Mouse (Mus musculus): ENCODE measurements at regions not wholly inside any gene's neighbourhood (a gene's known extent, or its start where the extent isn't known, plus 50 kb on each side); places are given as distances from the start of the nearest gene placed in this dataset.

- in situ Hi-C loops (cut with MboI; ENCODE audit: low pct_ligation_motif_present, low pct_unique_long_range_greater_than_20kb, low sequenced_read_pairs) (no loop called here), dilution Hi-C loops (cut with MboI; ENCODE audit: extremely low pct_ligation_motif_present, extremely low pct_unique_long_range_greater_than_20kb, low sequenced_read_pairs) (no loop called here)
- no peak for DNase-seq (ENCODE audit: extremely low read depth)
- no peaks in the 10 kb centered on the region for H3K4me1 ChIP-seq (ENCODE audit: control insufficient read depth in 1 of 2, insufficient read depth in 2 of 2)
- H3K4me3 ChIP-seq (replicated peaks in 1 of 3; ENCODE audit: low read depth in 2 of 3, low read length in 2 of 3, poor library complexity in 1 of 3): no peak overlapping the region
- TF ChIP-seq MAZ (IDR thresholded peaks at IDR 0.05; ENCODE audit: low read depth, low read length) (no peak), MAX (IDR thresholded peaks at IDR 0.05; ENCODE audit: low read length) (no peak), USF1 (IDR thresholded peaks at IDR 0.05; ENCODE audit: low read depth, low read length) (no peak), ZKSCAN1 (IDR thresholded peaks at IDR 0.05; ENCODE audit: borderline replicate concordance, low read depth, low read length) (no peak), ELF1 (IDR thresholded peaks at IDR 0.05; ENCODE audit: low read depth, low read length) (no peak), ETS1 (conservative IDR thresholded peaks at IDR 0.05; ENCODE audit: low read depth, low read length) (no peak), EP300 (IDR thresholded peaks at IDR 0.05; ENCODE audit: low read length) (no peak), USF2 (conservative IDR thresholded peaks at IDR 0.05; ENCODE audit: low read depth, low read length) (no peak), SIN3A (IDR thresholded peaks at IDR 0.05; ENCODE audit: low read length) (no peak), MXI1 (IDR thresholded peaks at IDR 0.05; ENCODE audit: low read depth, low read length) (no peak), PAX5 (IDR thresholded peaks at IDR 0.05; ENCODE audit: low read length) (no peak), UBTF (IDR thresholded peaks at IDR 0.05; ENCODE audit: low read depth, low read length) (no peak), IRF4 (IDR thresholded peaks at IDR 0.05; ENCODE audit: low read depth, low read length) (no peak), JUN (IDR thresholded peaks at IDR 0.05; ENCODE audit: insufficient read depth, low read depth, low read length) (no peak), MAFK (IDR thresholded peaks at IDR 0.05; ENCODE audit: insufficient replicate concordance, low read length) (no peak), ZNF384 (IDR thresholded peaks at IDR 0.05; ENCODE audit: low read depth, low read length) (no peak), NRF1 (IDR thresholded peaks at IDR 0.05; ENCODE audit: low read depth, low read length) (no peak), TBP (conservative IDR thresholded peaks at IDR 0.05; ENCODE audit: low read depth, low read length) (no peak), POLR2AphosphoS2 (IDR thresholded peaks at IDR 0.05; ENCODE audit: low read depth, low read length) (no peak), SMC3 (IDR thresholded peaks at IDR 0.05; ENCODE audit: low read depth, low read length) (no peak)
- no peaks in the 10 kb centered on the region for H3K36me3 ChIP-seq (replicated peaks in 1 of 2; ENCODE audit: control insufficient read depth in 1 of 2, insufficient read depth in 1 of 2, low read length in 1 of 2)
- no peak overlapping the region for H3K27ac ChIP-seq (ENCODE audit: insufficient read depth, low read depth)
- H3K79me2 ChIP-seq (replicated peaks; ENCODE audit: control insufficient read depth, extremely low read depth, insufficient read depth, poor library complexity, severe bottlenecking): no peaks in the 10 kb centered on the region
- no peak overlapping the region for H3K4me2 ChIP-seq (ENCODE audit: insufficient read depth, low read depth, poor library complexity, severe bottlenecking)
- no peaks in the 10 kb centered on the region for H3K27me3 ChIP-seq (replicated peaks)
- H3K9me3 ChIP-seq (replicated peaks; ENCODE audit: low read length): no peaks in the 10 kb centered on the region
- H3K9ac ChIP-seq (ENCODE audit: insufficient read depth, low read depth): no peak overlapping the region
Measured at GRCm38 (mm10) chr10:24471521-24471920, 123.7 kb upstream of the Ccn2 start.

DNA sequence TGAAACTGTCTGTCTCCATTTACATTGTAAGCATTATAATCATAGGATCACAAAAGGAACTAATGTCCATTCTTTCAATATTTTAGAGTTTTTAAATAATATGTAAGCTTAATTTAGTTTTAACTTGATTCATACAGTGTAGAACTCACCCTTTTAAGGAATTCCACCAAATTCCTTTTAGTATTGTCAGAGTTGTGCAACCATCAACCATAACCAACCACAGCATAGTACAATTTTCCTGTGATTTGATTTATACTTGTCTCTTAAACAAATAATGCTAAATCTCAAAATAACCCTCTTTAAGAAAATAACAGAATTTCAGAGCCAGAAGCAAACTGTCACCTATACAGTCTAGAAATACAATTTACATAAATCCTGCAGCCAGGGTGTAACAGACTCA lies 119.0 kb upstream of the Ccn2 start:
- H3K36me3 ChIP-seq (replicated peaks in 1 of 2; ENCODE audit: control insufficient read depth in 1 of 2, insufficient read depth in 1 of 2, low read length in 1 of 2): no peaks in the 10 kb centered on the region
- H3K9me3 ChIP-seq (replicated peaks; ENCODE audit: low read length): no peaks in the 10 kb centered on the region
- dilution Hi-C loops (cut with MboI; ENCODE audit: extremely low pct_ligation_motif_present, extremely low pct_unique_long_range_greater_than_20kb, low sequenced_read_pairs) (no loop called here), in situ Hi-C loops (cut with MboI; ENCODE audit: low pct_ligation_motif_present, low pct_unique_long_range_greater_than_20kb, low sequenced_read_pairs) (no loop called here)
- DNase-seq (ENCODE audit: extremely low read depth): no peak
- no peaks in the 10 kb centered on the region for H3K4me1 ChIP-seq (ENCODE audit: control insufficient read depth in 1 of 2, insufficient read depth in 2 of 2)
- TF ChIP-seq NRF1 (IDR thresholded peaks at IDR 0.05; ENCODE audit: low read depth, low read length) (no peak), SMC3 (IDR thresholded peaks at IDR 0.05; ENCODE audit: low read depth, low read length) (no peak), BHLHE40 (IDR thresholded peaks at IDR 0.05; ENCODE audit: low read depth, low read length) (no peak), HCFC1 (IDR thresholded peaks at IDR 0.05; ENCODE audit: low read depth, low read length) (no peak), CHD2 (IDR thresholded peaks at IDR 0.05; ENCODE audit: low read length) (no peak), MAZ (IDR thresholded peaks at IDR 0.05; ENCODE audit: low read depth, low read length) (no peak), POLR2A (IDR thresholded peaks at IDR 0.05; ENCODE audit: low read depth, low read length) (no peak), TBP (conservative IDR thresholded peaks at IDR 0.05; ENCODE audit: low read depth, low read length) (no peak), ETS1 (conservative IDR thresholded peaks at IDR 0.05; ENCODE audit: low read depth, low read length) (no peak)
- no peak overlapping the region for H3K4me2 ChIP-seq (ENCODE audit: insufficient read depth, low read depth, poor library complexity, severe bottlenecking)
- H3K4me3 ChIP-seq (replicated peaks in 1 of 3; ENCODE audit: low read depth in 2 of 3, low read length in 2 of 3, poor library complexity in 1 of 3): no peak overlapping the region
- H3K79me2 ChIP-seq (replicated peaks; ENCODE audit: control insufficient read depth, extremely low read depth, insufficient read depth, poor library complexity, severe bottlenecking): no peaks in the 10 kb centered on the region; the same call in 1 of the 2 replicates
- H3K27me3 ChIP-seq (replicated peaks): no peaks in the 10 kb centered on the region
- no peak overlapping the region for H3K9ac ChIP-seq (ENCODE audit: insufficient read depth, low read depth)
- H3K27ac ChIP-seq (ENCODE audit: insufficient read depth, low read depth): no peak overlapping the region

All from CH12.LX (cell line).